Mouse (Mus musculus): Measurements from ENCODE around the gene Gm7347. TPM values are rescaled to one million over a fixed set of nuclear protein-coding genes. Genes with fewer than 3 reads are reported as not detected.
"Not testable (repeated sequence)": the region's sequence is repeated elsewhere in the genome, so short reads cannot be mapped to it uniquely, and the experiment has no call there.

The Gm7347 gene
- polyA plus RNA-seq (2015; fragmentation: Nextera tagmentation; extraction: Ambion mirVana): 0.06 TPM in 1 of 2 replicates, not detected in the other

GRCm38 (mm10) chr5:26058481-26058880 lies at the start of gene Gm7347:
Gene Gm7347, minus strand, starts transcription at chr5:26058581.
- H3K4me2 ChIP-seq (ENCODE audit: low read length); H3K4me3 ChIP-seq (replicated peaks; ENCODE audit: low read length); H3K4me1 ChIP-seq (replicated peaks; ENCODE audit: control insufficient read depth, insufficient read depth, low read length); H3K27ac ChIP-seq (ENCODE audit: low read length); ATAC-seq; H3K36me3 ChIP-seq (ENCODE audit: control insufficient read depth, insufficient read depth); H3K27me3 ChIP-seq (replicated peaks; ENCODE audit: control insufficient read depth, insufficient read depth, low read length); H3K9ac ChIP-seq (replicated peaks; ENCODE audit: low read depth, low read length); H3K9me3 ChIP-seq (ENCODE audit: control insufficient read depth, low read length): not testable (repeated sequence)
- no CpG with 5 or more reads among the region's 2 CpGs for WGBS

- H3K27ac ChIP-seq (ENCODE audit: low read length); H3K36me3 ChIP-seq (ENCODE audit: control insufficient read depth, insufficient read depth); H3K4me2 ChIP-seq (ENCODE audit: low read length); H3K27me3 ChIP-seq (replicated peaks; ENCODE audit: control insufficient read depth, insufficient read depth, low read length); H3K9ac ChIP-seq (replicated peaks; ENCODE audit: low read depth, low read length); H3K4me3 ChIP-seq (replicated peaks; ENCODE audit: low read length); H3K4me1 ChIP-seq (replicated peaks; ENCODE audit: control insufficient read depth, insufficient read depth, low read length); ATAC-seq; H3K9me3 ChIP-seq (ENCODE audit: control insufficient read depth, low read length): not testable (repeated sequence)
- no CpG with 5 or more reads among the region's 3 CpGs for WGBS
Observed at GRCm38 (mm10) chr5:26105262-26105661, 46.9 kb upstream of the Gm7347 start, which contains the start of gene 5031410I06Rik. Gene 5031410I06Rik, minus strand, starts transcription at chr5:26105362.

GRCm38 (mm10) chr5:26089191-26089590 lies 30.8 kb upstream of the Gm7347 start, which contains the start of gene Gm10471:
Gene Gm10471, minus strand, starts transcription at chr5:26089291.
- 74% methylated on average over 1 of the region's 1 CpGs for WGBS
- not testable (repeated sequence) for H3K36me3 ChIP-seq (ENCODE audit: control insufficient read depth, insufficient read depth)

GRCm38 (mm10) chr5:26079023-26079422 lies 20.6 kb upstream of the Gm7347 start:
- not testable (repeated sequence) for H3K4me1 ChIP-seq (replicated peaks; ENCODE audit: control insufficient read depth, insufficient read depth, low read length); H3K9me3 ChIP-seq (ENCODE audit: control insufficient read depth, low read length); H3K4me3 ChIP-seq (replicated peaks; ENCODE audit: low read length); H3K27me3 ChIP-seq (replicated peaks; ENCODE audit: control insufficient read depth, insufficient read depth, low read length); H3K4me2 ChIP-seq (ENCODE audit: low read length); ATAC-seq; H3K36me3 ChIP-seq (ENCODE audit: control insufficient read depth, insufficient read depth); H3K9ac ChIP-seq (replicated peaks; ENCODE audit: low read depth, low read length); H3K27ac ChIP-seq (ENCODE audit: low read length)

More at GRCm38 (mm10) chr5:26089191-26089590, 30.8 kb upstream of the Gm7347 start, which contains the start of gene Gm10471:
- H3K4me3 ChIP-seq (replicated peaks; ENCODE audit: low read length); H3K27me3 ChIP-seq (replicated peaks; ENCODE audit: control insufficient read depth, insufficient read depth, low read length); H3K27ac ChIP-seq (ENCODE audit: low read length); H3K4me2 ChIP-seq (ENCODE audit: low read length); H3K4me1 ChIP-seq (replicated peaks; ENCODE audit: control insufficient read depth, insufficient read depth, low read length); H3K9ac ChIP-seq (replicated peaks; ENCODE audit: low read depth, low read length); H3K9me3 ChIP-seq (ENCODE audit: control insufficient read depth, low read length); ATAC-seq: not testable (repeated sequence)

- WGBS: 89% methylated on average over 24 of the region's 24 CpGs
- H3K4me3 ChIP-seq (replicated peaks; ENCODE audit: low read length): no peak overlapping the region
- H3K9ac ChIP-seq (replicated peaks; ENCODE audit: low read depth, low read length): no peak overlapping the region
- H3K4me1 ChIP-seq (replicated peaks; ENCODE audit: control insufficient read depth, insufficient read depth, low read length): no peaks in the 10 kb centered on the region
- H3K27me3 ChIP-seq (replicated peaks; ENCODE audit: control insufficient read depth, insufficient read depth, low read length): no peaks in the 10 kb centered on the region
- H3K4me2 ChIP-seq (ENCODE audit: low read length): no peak overlapping the region
- H3K36me3 ChIP-seq (ENCODE audit: control insufficient read depth, insufficient read depth): no peaks in the 10 kb centered on the region
- no peak for ATAC-seq
- H3K27ac ChIP-seq (ENCODE audit: low read length): no peak overlapping the region
- H3K9me3 ChIP-seq (ENCODE audit: control insufficient read depth, low read length): no peaks in the 10 kb centered on the region
Observed at GRCm38 (mm10) chr5:26070716-26071115, 12.3 kb upstream of the Gm7347 start.

GRCm38 (mm10) chr5:26039458-26039857 lies 18.9 kb downstream of the Gm7347 start, which contains the start of gene Speer4a:
Gene Speer4a, minus strand, starts transcription at chr5:26039558.
- ATAC-seq: not testable (repeated sequence)

GRCm38 (mm10) chr5:26022816-26023215 lies 35.6 kb downstream of the Gm7347 start, which contains the start of gene Gm5862:
Gene Gm5862, minus strand, starts transcription at chr5:26022916.
- WGBS: no CpG with 5 or more reads among the region's 3 CpGs
- not testable (repeated sequence) for H3K9ac ChIP-seq (replicated peaks; ENCODE audit: low read depth, low read length); H3K27me3 ChIP-seq (replicated peaks; ENCODE audit: control insufficient read depth, insufficient read depth, low read length); ATAC-seq; H3K36me3 ChIP-seq (ENCODE audit: control insufficient read depth, insufficient read depth); H3K27ac ChIP-seq (ENCODE audit: low read length); H3K4me2 ChIP-seq (ENCODE audit: low read length); H3K9me3 ChIP-seq (ENCODE audit: control insufficient read depth, low read length); H3K4me1 ChIP-seq (replicated peaks; ENCODE audit: control insufficient read depth, insufficient read depth, low read length); H3K4me3 ChIP-seq (replicated peaks; ENCODE audit: low read length)

More at GRCm38 (mm10) chr5:26039458-26039857, 18.9 kb downstream of the Gm7347 start, which contains the start of gene Speer4a:
- H3K27ac ChIP-seq (ENCODE audit: low read length); H3K9me3 ChIP-seq (ENCODE audit: control insufficient read depth, low read length); H3K4me3 ChIP-seq (replicated peaks; ENCODE audit: low read length); H3K4me1 ChIP-seq (replicated peaks; ENCODE audit: control insufficient read depth, insufficient read depth, low read length); H3K27me3 ChIP-seq (replicated peaks; ENCODE audit: control insufficient read depth, insufficient read depth, low read length); H3K4me2 ChIP-seq (ENCODE audit: low read length); H3K9ac ChIP-seq (replicated peaks; ENCODE audit: low read depth, low read length); H3K36me3 ChIP-seq (ENCODE audit: control insufficient read depth, insufficient read depth): not testable (repeated sequence)
- 78% methylated on average over 2 of the region's 2 CpGs for WGBS

GRCm38 (mm10) chr5:26007697-26008096 lies 50.7 kb downstream of the Gm7347 start:
- not testable (repeated sequence) for H3K9me3 ChIP-seq (ENCODE audit: control insufficient read depth, low read length); ATAC-seq; H3K4me1 ChIP-seq (replicated peaks; ENCODE audit: control insufficient read depth, insufficient read depth, low read length); H3K4me3 ChIP-seq (replicated peaks; ENCODE audit: low read length); H3K9ac ChIP-seq (replicated peaks; ENCODE audit: low read depth, low read length); H3K36me3 ChIP-seq (ENCODE audit: control insufficient read depth, insufficient read depth); H3K4me2 ChIP-seq (ENCODE audit: low read length); H3K27ac ChIP-seq (ENCODE audit: low read length); H3K27me3 ChIP-seq (replicated peaks; ENCODE audit: control insufficient read depth, insufficient read depth, low read length)
- WGBS: 69% methylated on average over 6 of the region's 7 CpGs

- not testable (repeated sequence) for H3K27ac ChIP-seq (ENCODE audit: low read length); H3K36me3 ChIP-seq (ENCODE audit: control insufficient read depth, insufficient read depth); H3K9me3 ChIP-seq (ENCODE audit: control insufficient read depth, low read length); H3K27me3 ChIP-seq (replicated peaks; ENCODE audit: control insufficient read depth, insufficient read depth, low read length); H3K4me1 ChIP-seq (replicated peaks; ENCODE audit: control insufficient read depth, insufficient read depth, low read length)
- 17% methylated on average over 41 of the region's 45 CpGs for WGBS
- peak overlapping the region; percentile 39 for H3K4me3 ChIP-seq (replicated peaks; ENCODE audit: low read length)
- ATAC-seq: peak; percentile 90
- H3K9ac ChIP-seq (replicated peaks; ENCODE audit: low read depth, low read length): peak overlapping the region; percentile 27
- H3K4me2 ChIP-seq (ENCODE audit: low read length): peak overlapping the region; percentile 56
Observed at GRCm38 (mm10) chr5:26006937-26007695, 51.3 kb downstream of the Gm7347 start.
